Mouse (Mus musculus): ENCODE results near the gene Gm9945.

DNA sequence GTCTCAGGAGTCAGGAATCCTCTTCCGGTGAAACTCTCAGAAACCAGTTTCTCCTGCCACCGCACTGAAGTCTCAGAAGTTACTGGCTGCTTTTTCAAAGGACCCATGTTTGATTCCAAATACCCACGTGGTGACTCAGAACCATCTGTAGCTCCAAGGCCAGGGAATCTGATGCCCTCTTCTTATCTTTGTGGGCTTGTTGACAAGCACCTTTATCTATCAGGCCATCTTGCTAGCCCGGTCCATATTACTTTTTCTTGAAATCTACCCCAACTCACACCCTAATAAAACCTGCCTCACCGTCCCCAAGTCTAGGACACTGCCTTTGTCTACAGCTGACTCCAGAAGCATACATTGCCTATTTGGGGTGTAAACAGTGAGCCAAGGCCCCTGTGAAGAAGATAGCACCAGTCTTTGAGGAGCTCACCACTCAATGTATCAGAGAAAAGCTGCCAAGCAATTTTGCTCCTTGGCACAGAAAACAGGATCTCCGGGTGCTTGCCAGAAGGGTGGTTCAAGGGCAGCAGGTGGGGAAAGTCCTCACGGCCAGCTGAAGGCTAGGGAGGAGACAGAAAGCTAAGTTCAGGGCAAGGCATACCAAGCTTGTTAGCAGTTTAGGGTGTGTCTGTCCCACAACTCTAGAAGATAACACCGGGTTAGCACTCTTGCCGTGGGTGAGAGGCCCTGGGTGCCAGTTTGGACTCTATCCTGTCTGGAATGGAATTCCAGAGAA, 3.4 kb downstream of the Gm9945 start:
- TF ChIP-seq POLR2A (IDR thresholded peaks at IDR 0.05; ENCODE audit: insufficient read depth, low read length) (no peak), EP300 (IDR thresholded peaks at IDR 0.05; ENCODE audit: insufficient read depth, low read depth, low read length) (no peak)
